Mouse (Mus musculus) left cerebral cortex, adult 2 months (tissue): ENCODE results near the gene Gtpbp3. TPM values are rescaled to one million over a fixed set of nuclear protein-coding genes. Genes with fewer than 3 reads are reported as not detected.

Source experiments
- DNase-seq, 2 experiments: peaks; one replicate each; pipeline ENCODE4 v3.0.0; 2021 to 2022; ENCODE audit warnings: low spot score in 2 of 2, mixed read lengths in 1 of 2; ENCODE audit errors: extremely low spot score in 1 of 2
- H3K27ac ChIP-seq: fragments of 200-600 bp; 2 replicates; pipeline ENCODE4 v1.8.1; 2022
- H3K4me3 ChIP-seq: fragments of 200-600 bp; 2 replicates; pipeline ENCODE4 v1.8.1; 2022
- CTCF ChIP-seq: fragments of 200-600 bp; IDR thresholded peaks from 2 replicates; pipeline ENCODE4 v1.8.1; 2022; ENCODE audit warnings: antibody characterized with exemption, mild to moderate bottlenecking, moderate library complexity
- intact Hi-C: fragments of 180-260 bp; cut with DNase I; formaldehyde crosslinking; loops from one replicate; pipeline ENCODE4 v1.15.1; 2025
- long read RNA-seq, 2 experiments: library from polyadenylated mRNA; stranded (forward); transcript quantifications; one replicate each; pipeline ENCODE4 v2.0.0; 2021; ENCODE audit warnings: borderline mapping rate in 2 of 2
- total RNA-seq, 2 experiments: library from RNA; stranded (reverse); gene quantifications; 2 replicates each; pipeline ENCODE4 v1.2.3; 2021

Gene Gtpbp3
- total RNA-seq, result 10 to 100 TPM; 33.0 to 37.4 TPM
- long read RNA-seq, experiment 1, transcript Gtpbp3-201 (9 exons, 2,800 nt), result major isoform, 5 of 18 reads
- long read RNA-seq, experiment 1, partial matches to known transcripts, result 6 of 18 reads
- long read RNA-seq, experiment 1, other reads (novel, unspliced or antisense), result 4 of 18 reads
- long read RNA-seq, experiment 2, transcript Gtpbp3-201 (9 exons, 2,800 nt), result major isoform, 8 of 22 reads
- long read RNA-seq, experiment 2, partial matches to known transcripts, result 0 of 22 reads
- long read RNA-seq, experiment 2, other reads (novel, unspliced or antisense), result 7 of 22 reads

DNA sequence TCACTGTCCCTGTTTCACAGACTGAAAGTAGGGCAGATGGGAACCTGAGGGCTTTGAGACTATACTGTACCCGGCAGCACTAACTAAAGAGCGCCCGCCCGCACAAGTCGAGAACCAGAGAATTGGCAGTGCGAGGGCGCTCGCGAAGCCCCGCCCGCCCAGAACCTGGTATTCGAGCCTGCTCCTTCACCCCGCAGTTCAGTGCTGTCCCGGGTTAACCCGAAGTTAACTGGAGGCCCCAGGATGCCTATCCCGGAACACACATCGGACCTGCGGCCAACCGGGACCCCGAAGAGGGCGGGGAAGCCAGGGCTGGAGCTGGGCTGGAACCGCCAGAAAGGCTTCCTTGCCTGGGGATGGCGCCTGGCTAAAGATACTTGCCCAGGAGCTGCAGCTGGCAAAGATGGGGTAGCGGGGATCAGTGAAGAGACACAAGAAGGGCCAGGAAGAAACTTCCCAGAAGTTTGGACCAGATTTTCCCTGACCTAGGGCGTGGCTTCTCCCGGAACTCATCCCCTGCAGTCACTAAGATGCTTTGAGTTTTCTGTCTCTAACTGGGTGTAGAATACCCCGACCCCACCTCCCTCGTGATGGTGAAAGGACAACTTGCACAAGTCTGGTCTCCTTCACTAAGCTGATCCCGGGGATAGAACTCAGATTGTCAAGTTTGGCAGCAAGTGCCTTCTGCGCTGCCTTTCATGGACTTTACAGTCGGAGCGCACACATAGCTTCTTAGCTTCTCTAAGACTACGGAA is at the start of gene Gtpbp3:
TSS of gene Gtpbp3 (plus strand) at position 413 of the 755 bp plus-strand sequence.
- TF ChIP-seq CTCF, result no peak
- peak; percentile 77 for DNase-seq
- H3K4me3 ChIP-seq, result peak within 1 kb of the TSS; percentile 60
- peak within 1 kb of the TSS; percentile 80 for H3K27ac ChIP-seq
- intact Hi-C loops, result no loop called here

DNA sequence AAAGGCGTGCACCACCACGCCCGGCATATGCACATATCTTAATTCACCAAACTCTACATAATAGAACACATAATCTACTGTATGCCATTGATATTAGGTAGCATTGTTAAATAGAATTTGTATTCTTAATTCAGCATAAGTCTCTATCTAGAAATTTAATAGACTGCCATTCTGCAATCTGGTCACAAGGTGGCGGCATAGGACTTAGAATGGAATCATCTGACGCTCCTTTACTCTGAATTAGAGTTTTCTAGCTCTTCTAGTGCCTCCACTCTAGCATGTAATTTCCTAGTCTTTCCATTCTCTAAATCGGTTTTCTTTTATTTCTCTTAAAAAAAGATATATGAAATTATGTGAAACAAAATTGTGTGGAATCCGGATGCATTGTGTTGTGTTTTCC is 46.5 kb upstream of the Gtpbp3 start:
- intact Hi-C loops, result loop anchor here (1.0 to 5.0 kb wide), 2 partner anchors 80 to 156 kb away; partner anchors contain the start of gene Fam129c
- peak in 1 of 2 experiments; percentile 51 for DNase-seq
- peak; percentile 90 for TF ChIP-seq CTCF
- Histone ChIP-seq H3K27ac (no peak overlapping the region), H3K4me3 (no peak overlapping the region)

DNA sequence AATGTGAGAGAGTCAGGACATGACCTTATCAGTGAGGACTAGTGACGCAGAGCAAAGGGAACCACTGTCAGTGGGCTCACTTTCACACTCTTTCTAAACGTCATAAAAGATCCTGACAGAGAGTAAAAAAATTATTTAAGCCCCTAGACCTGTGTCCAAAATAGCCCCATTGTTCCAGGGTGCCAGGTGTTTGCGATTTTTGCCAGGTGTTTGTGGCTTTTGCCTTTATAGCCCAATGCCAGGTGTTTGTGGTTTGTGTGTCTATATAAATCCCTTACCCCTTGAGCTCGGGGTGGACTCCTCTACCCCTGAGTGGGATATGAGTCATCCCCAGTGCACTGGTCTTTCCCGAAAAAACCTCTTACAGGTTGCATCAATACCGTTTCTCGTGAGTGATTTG is 42.8 kb upstream of the Gtpbp3 start:
- Histone ChIP-seq H3K4me3 (no peak overlapping the region), H3K27ac (no peak overlapping the region)
- intact Hi-C loops, result no loop called here
- TF ChIP-seq CTCF, result no peak
- no peak for DNase-seq

DNA sequence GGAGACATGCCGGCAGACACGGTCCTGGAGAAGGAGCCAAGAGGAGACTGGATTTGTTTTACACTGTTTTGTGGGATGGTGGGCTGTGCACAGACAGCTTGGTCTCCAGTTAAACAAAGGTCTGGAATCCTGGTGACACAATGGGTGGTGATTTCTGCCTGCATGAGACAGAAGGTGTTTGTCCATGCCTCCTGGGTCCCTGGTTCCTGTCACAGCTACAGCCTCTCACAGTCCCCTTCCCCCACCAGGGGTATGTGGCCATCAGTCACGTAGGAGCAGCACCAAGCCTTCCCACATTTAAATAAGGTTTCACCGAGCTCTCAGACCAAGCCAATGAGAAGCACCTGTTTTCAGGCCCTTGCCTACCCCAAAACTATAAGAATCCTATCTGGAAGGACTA is 36.6 kb upstream of the Gtpbp3 start:
- DNase-seq, result no peak
- no peak for TF ChIP-seq CTCF
- intact Hi-C loops, result no loop called here

DNA sequence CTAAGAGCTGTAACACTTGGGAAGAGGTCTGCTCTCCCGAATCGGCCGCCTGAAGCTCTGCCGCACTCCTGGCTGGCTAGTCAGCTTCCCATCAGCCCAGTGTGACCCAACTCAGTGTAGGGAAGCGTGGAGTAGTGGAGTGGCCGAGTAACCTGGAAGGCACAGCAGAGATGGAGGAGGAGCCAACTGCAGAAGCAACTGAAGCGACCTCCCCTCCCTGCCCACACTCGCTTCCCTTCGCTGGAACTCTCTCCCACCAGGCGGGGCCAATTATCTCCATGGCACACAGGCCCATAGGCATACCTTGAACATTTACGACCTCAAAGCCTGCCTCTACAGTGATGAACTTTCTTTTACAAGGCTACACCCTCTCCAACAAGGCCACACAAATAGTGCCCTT is 36.1 kb upstream of the Gtpbp3 start:
- DNase-seq, result no peak
- H3K27ac ChIP-seq, result no peak overlapping the region
- intact Hi-C loops, result no loop called here
- no peak for TF ChIP-seq CTCF
- H3K4me3 ChIP-seq, result no peak overlapping the region

More for the DNA sequence above, 36.6 kb upstream of the Gtpbp3 start:
- H3K27ac ChIP-seq, result no peak overlapping the region
- H3K4me3 ChIP-seq, result no peak overlapping the region

DNA sequence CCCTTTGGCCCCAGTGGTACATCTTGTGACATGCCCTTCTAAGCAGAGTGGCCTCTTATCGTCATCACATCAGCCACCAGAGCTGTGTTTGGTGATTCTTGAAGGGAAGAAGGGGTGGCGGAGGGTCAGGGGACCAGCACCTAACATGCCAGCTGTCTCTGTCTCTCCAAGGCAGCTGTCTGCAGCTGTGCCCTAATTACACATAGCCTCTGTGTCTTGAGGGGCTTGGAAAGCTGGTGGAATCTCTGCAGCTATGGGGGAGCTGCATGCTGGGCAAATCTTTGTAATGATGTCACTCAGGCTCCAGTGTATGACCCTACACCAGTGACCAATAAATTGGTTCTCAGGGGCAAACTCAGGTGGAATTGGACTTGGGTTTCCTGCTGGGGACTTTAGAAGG is 35.2 kb upstream of the Gtpbp3 start:
- TF ChIP-seq CTCF, result no peak
- no peak for DNase-seq

DNA sequence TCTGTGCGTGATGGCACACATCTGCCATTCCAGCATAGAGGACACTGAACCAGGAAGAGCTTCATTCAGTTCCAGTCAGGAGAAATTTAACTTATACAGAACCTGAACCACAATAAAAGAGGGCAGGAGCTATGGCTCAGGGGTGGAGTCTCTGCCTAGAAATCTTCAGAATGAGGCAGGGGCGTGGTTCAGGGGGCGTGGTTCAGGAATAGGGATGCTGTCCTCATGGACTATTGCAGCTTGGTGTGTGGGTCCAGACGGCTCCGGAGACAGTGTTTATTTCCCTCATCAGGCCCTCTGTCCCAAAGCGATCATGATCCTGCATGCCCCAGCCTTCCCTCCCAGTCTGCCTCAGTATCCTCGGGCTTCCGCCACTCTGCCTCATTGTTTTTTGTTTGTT is 33.2 kb upstream of the Gtpbp3 start:
- intact Hi-C loops, result no loop called here
- H3K4me3 ChIP-seq, result no peak overlapping the region
- TF ChIP-seq CTCF, result no peak
- peak in 1 of 2 experiments; percentile 1 for DNase-seq
- no peak overlapping the region for H3K27ac ChIP-seq

More for the DNA sequence above, 35.2 kb upstream of the Gtpbp3 start:
- no peak overlapping the region for H3K4me3 ChIP-seq
- H3K27ac ChIP-seq, result no peak overlapping the region
- intact Hi-C loops, result no loop called here

DNA sequence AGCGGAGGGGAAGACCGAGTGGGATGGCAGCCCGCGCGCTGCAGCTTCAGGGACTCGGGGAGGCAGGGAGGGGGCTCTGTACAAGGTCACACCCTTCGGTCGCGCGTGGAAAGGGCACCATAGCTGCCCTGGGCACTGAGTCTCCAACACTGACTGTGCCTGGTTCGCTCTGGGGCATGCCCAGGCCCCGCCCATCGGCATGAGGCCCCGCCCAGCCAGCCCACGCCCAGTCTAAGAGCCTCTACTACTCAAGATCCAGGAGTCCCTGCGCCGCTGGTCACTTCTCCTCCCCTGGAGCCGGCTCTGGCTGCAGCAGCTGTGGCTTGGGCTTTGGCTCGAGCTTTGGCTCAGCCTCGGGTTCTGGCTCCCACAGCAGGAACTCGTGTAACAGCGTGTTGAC is 31.0 kb upstream of the Gtpbp3 start:
- no peak for TF ChIP-seq CTCF
- no peak overlapping the region for H3K27ac ChIP-seq
- no peak overlapping the region for H3K4me3 ChIP-seq
- intact Hi-C loops, result no loop called here
- DNase-seq, result peak; percentile 9 to 10

DNA sequence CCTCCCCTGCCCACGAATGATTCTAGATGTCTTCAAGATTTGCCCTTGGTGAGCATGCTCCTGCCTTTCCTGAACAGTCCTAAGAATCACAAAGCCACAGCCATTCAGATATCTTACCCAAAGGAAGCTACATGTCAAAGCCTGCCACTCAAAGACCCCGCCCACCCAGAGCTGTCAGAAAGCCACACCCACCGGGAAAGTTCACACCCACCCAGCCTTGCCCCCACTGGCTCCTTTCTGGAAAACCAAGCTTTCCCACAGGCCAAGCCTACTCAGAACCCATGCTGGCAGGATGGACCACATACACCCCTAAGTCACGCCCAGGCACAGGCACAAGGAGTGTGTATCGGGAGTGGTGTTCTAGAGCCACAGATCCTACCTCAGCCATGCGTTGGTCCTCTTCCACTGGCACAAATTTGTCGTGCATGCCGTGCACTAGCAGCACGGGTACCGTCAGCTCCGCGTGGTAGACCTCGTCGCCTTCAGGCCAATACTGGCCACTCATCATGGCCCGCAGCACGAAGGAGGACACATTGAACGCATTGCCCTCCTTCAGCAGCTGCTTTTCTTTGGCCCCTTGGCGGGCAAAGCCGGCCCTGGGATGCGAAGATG is 30.1 kb upstream of the Gtpbp3 start:
- intact Hi-C loops, result loop anchor here (2.0 kb wide), 1 partner anchor 53 kb away; no protein-coding TSS in a partner anchor
- Histone ChIP-seq H3K4me3 (no peak overlapping the region), H3K27ac (no peak overlapping the region)
- no peak for TF ChIP-seq CTCF
- peak; percentile 7 to 8 for DNase-seq

DNA sequence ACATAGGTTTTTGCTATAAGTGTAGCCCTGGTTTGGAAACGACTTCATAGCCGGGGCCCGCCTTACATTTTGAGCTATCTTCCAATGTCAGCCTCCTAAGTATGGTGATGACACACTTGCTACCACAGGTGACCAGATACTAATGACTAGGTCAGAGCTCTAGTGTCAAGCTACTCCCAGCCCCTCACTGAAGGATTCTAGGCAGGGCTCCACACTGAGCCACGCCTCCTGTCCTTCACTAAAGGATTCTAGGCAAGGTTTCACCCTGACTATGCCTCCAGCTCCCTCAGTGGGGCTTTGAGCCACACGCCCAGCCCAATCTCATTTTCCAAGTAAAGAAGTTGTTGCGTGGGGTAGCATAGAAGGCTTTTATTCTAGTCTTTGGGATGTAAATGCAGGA is 27.2 kb upstream of the Gtpbp3 start:
- Histone ChIP-seq H3K27ac (no peak overlapping the region), H3K4me3 (no peak overlapping the region)
- DNase-seq, result no peak
- intact Hi-C loops, result loop anchor here (5.0 to 10.0 kb wide), 2 partner anchors 88 to 566 kb away; partner anchors contain the start of genes Ocel1, Rpl18a and Slc5a5
- no peak for TF ChIP-seq CTCF

DNA sequence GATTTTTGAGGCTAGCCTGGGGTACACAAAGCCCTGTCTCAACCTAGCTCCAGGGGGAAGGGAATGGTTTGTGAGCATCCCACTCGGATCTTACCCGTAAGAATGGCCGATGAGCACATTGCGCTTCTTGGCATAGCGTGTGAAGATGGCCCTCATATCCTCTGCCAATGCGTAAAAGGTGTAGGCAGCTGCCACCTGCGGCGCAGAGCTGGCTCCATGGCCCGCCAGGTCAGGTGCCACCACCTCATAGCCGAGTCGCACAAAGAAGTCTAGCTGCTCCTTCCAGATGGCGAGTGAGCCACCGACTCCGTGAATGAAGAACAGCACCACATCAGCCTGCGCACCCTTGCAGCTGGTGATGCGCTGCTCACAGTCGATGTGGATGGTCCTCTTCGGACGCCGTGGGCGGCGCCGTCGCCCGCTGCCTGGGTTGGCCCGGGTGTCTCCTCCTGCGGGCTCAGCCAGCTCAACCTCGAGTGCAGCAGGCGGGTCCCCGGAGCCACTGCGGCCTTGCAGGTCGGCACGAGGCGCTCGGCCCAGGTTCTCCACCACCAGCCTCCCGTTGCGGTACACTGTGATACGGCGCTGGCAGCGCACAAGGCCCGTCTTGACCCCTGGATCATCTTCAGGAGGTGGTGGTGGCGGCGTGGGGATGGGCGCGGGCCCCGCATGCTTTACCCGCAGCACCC is 26.6 kb upstream of the Gtpbp3 start:
- DNase-seq, result no peak
- peak overlapping the region; percentile 95 for H3K4me3 ChIP-seq
- no peak overlapping the region for H3K27ac ChIP-seq
- no peak for TF ChIP-seq CTCF
- intact Hi-C loops, result loop anchor here (5.0 to 10.0 kb wide), 2 partner anchors 89 to 566 kb away; partner anchors contain the start of genes Ocel1, Rpl18a and Slc5a5
